Mouse (Mus musculus) frontal cortex, postnatal 10 days (tissue): ENCODE results near the gene Cep295nl.
A peak's percentile ranks its signal among the peaks of the same experiment; 100 is the strongest.
"Not testable (repeated sequence)": the region's sequence is repeated elsewhere in the genome, so short reads cannot be mapped to it uniquely, and the experiment has no call there.

Experiments used
- DNase-seq, 2 experiments: peaks; one replicate each; pipeline ENCODE4 v3.0.0; 2022; ENCODE audit warnings: low spot score in 2 of 2, mixed read lengths in 1 of 2

Cep295nl gene

DNA sequence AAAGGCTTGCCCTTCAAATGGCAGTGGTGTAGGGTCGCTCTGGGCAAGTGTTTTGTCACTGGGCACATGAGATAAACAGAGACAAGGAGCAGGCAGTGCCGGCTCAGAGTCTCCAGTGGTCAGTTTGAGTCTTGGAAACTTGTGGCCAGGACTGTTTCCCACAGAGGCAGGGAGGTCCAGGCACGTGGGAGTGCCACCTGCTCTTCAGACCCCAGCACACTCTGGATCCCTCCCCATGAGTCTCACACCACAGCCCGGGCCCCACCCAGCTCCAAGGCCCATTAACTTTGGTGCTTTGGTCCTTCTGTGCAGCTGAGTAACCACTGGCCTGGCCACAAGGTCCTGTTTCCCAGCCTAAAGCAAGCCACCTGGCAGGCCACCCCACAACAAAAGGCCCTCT lies 20.3 kb downstream of the Cep295nl start:
- DNase-seq, result no peak

DNA sequence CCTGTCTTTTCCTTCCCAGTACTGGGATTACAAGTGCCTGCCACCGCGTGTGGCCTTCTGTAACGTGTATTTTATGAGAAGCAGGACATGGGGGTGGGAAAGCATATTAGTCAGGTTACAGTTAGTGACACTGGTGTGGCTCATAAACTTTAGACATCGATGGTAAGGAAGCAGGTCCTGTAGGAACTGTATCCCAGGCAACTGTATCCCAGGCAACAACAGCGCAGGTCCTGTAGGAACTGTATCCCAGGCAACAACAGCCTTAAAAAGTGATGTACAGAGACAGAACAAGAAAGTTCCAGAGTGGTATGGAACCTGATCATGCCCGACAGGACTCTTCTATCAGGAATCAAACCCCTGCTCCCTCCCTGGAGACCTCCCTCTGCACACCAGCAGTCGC lies 20.8 kb downstream of the Cep295nl start:
- no peak for DNase-seq

DNA sequence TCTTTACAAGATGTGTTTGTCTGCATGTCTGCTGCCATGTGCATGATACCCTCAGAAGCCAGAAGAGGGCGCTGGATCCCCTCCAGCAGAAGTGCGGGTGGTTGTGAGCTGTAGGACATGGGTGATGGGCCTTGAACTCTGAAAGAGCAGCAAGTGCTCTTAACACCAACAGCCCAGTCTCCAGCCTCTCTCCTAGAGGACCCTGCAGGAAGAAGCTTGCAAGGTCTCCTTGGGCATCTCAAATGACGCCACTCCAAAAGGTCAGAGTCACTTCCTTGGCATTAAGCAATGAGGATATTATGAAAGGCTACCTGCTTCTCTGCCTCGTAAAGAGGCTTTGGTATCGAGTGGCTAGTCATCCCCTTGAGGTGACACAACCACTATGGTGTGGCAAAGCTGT lies 23.6 kb downstream of the Cep295nl start:
- DNase-seq, result no peak

DNA sequence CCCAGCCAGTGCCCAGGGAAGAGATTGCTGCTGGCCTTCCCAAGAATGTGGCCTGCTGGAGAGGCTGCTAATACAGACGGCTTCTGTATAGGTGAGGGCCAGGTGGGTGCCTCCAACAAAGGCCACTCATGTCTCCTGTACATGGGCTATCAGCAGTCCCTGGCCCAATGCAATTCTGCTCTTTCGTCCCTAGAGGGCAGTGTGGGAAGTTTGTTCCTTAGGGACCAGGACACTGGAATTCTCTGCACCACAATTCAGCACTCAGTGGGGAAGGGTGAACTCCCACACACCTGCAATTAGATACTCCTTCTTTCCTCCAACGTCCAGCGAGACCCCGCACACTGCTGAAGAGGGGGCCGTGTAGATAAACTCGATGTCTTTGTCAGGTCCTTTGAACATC lies 25.2 kb downstream of the Cep295nl start:
- DNase-seq, result no peak

DNA sequence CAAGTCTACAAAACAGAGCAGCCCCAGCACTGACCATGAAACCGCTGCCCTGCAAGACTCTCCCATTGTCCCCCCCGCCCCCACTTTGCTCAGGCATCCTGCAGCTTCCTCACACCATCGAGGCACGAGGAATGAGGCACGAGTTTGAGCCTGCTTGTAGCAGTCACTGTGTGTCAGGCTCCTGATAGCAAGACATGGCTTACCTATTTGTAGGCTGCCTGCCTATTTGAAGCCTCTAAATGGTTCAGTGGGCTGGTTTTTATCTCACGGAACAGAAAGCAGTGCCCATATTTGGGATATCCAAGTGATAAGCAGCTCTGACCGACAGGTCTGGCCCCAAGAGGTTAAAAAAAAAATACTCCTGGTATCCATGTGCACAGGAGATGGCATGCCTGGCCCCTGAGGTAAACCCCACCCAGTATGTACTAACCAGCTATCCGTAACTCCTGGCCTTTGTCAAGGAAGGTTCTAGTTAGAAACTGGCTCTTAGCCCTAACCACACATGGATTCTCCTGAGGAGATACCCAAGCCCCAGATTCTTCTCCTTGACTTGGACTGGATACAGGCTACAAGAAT lies 26.0 kb downstream of the Cep295nl start:
- DNase-seq, result no peak

DNA sequence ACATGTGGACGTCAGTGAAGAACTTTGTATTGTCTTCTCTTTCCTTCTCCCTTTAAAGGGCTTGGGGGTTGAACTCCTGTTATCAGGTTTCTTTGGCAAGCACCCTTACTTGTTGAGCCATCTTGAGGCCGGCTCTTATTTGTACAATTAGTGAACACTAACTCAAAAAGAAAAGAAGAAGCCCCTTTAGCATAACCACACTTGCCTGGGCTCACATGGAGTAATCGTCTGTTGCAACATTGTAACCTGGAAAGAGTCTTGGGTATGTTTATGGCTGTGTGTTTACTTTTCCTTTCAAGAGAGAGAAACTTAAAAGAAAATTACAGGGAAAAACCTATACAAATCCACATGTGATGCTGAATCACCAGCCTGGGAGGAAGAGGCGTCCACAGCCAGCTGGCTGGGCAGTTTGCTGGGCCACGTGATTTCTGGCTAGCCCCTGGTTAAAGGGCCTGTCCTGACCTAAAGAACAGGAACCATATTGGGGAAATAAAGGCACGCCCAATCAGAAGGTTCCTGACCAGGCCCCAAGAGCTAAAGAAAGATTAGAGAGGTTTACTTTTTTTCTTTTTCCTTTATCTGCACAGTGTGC lies 30.1 kb downstream of the Cep295nl start:
- no peak for DNase-seq

DNA sequence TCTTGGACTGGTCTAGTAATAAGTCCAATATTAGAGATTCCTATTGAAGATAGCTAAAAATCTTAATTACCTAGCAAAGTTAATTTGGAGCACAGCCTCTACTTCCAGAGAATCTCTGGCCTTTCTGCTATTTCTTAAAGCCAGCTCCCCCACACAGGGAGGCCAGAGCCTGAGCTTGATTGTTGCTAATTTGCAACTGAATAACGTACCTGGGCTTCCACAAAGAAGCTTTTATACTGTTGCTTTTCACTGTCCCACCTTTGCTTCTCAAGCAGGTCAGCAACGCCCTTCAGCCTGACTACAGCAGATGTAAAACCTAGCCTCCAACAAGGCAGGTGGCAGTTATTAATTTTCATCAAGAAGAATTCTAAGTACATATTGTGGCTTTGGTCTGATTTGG lies 34.3 kb downstream of the Cep295nl start:
- DNase-seq, result not testable (repeated sequence)

DNA sequence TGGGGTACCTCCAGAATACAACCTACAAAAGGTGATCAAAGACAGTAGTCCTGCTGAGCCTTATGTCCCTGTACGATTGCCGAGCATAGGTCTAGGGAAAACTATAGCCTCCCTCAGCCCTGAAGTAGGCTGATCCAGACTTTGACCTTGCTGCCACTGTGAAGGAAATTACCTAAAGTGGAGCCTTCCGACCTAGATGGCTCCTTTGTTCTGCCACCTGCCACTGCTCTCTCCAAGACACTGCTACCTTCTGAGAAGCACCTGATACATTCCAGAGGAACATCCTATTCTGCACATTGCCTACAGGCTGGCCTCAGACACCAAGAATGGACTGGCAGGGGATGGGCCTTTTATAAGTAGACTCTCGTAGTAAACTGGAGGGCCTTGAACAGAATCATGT lies 38.3 kb downstream of the Cep295nl start:
- not testable (repeated sequence) for DNase-seq

DNA sequence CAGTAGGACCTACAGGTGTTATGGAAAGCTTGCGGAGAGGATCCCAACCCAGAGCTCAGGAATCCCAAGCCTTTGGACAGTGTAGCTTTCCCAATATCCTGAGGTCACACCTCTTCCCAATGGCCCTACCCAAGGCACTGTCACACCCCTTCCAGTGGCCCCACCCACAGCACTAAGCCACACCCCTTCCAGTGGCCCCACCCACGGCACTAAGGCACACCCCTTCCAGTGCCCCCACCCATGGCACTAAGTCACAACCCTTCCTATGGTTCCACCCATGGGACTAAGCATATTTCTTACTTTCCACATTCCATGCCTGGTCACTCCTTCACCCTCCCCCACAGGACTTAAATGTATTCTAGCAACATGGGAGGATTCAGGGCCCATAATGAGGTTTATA lies 43.5 kb downstream of the Cep295nl start:
- no peak for DNase-seq

DNA sequence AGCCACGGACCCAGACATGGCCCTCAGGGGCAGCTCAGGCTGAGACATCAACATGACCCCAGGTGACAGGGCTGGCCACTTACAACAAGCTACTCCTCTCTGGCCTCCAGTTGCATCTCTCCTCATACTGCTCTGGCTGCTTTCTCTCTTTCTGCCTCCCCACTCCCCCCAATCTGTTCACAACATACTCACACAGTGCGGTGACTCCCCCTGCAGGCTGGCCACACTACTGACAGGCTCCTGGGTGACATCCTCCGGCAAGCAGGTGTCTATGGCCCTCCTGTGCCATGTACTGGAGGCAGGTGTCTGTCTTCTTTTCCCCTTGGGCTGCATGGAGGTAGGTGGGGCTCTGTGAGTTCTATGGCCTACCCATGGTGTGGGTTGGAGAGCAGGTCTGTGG lies 44.3 kb downstream of the Cep295nl start:
- no peak for DNase-seq

DNA sequence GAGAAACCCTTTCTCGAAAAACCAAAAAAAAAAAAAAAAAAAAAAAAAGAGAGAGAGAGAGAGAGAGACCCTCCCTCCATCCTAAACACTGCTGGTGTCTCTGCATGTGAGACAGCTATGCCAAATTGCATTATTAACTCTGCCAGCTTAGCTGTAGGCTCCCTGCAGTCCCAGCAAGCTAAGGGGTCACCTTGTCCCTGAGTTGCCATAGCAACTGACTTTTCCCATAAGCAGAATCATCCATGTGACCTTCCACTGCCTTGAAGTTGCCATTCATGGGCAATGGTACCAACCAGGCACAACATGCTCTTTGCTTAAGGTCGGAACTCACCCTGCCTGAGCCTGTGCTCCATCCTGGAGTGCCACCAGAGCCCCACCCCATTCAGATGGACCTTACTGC lies 47.3 kb downstream of the Cep295nl start:
- no peak for DNase-seq

DNA sequence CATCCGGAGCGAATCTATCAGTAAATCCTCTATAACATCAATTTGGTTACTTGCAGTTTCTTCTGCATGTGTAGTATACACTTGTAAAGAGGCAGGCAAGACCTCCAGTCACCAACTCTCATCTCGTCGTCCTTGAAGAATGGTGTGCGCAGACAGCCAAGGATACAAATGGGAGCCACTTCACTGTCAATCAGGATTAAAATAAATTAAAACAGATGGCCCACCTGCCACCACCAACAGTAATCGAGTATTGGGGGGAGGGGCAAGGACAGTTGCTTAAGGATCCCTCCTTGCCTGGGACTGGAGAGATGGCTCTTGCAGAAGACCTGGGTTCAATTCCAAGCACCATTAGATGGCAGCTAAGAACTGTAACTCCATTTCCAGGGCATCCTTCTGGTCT lies 49.6 kb downstream of the Cep295nl start:
- no peak for DNase-seq

DNA sequence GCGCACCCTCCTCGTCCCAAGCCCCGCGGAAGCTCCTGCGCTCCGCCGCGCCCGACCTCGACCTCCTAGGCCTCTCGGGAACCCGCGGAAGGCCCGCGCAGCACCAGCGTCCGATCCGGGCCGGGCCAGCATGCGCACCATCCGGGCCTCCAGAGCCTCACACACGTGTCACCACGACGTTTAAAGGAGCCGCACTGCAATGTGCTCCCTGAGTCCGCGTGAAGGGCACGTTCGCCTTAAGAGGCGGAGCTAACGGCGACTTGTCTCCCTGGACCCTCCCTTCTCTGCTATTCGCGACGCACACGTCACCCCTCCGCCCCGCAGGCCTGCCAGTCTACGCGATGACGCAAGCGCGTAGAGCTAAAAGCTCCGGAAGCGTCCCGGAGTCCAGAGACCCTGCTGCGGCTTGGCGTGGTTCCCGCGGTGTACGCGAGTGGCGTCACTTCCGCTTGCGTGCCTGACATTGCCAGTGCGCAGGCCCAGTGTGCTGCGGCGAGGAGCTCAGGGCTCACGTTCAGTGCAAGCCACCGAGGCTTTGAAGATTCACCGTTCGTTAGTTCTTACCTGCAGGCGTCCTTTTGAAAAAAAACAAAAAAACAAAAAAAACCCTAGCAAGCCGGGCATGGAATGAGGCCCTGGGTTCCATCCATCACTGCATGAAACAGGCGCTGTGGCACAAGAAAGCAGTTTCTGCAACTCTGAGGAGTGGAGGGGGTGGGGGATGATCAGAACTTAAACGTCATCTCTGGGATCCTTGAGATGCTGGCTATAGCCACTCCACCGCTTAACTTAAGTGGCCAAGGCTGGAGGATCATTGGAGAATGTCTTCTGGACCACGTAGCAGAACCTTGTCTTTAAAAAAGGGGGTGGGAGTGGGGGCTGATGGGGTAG lies 52.1 kb downstream of the Cep295nl start, which contains the start of gene Usp36:
Usp36 (minus strand) TSS at position 246 of the 891 bp plus-strand sequence.
- DNase-seq, result peak; percentile 100

DNA sequence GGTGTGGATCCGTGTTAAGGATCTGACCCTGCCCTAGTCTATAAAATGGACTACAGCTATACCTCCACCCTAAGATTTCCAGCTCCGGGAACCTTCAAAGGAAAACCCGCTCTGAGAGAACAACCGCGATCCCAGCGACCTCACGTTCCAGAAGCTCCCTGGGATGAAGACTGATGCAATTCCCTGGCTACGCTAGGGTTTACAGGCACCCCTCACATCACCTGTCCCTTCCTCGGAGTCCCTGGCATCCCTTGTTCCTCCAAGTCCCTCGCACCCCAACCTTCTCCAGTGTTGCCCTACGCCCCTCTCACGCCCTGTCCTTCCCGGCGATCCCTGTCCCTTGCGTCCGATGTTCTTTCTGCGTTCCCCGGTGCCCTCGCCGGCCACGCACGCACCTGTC lies 52.7 kb downstream of the Cep295nl start:
- DNase-seq, result no peak

DNA sequence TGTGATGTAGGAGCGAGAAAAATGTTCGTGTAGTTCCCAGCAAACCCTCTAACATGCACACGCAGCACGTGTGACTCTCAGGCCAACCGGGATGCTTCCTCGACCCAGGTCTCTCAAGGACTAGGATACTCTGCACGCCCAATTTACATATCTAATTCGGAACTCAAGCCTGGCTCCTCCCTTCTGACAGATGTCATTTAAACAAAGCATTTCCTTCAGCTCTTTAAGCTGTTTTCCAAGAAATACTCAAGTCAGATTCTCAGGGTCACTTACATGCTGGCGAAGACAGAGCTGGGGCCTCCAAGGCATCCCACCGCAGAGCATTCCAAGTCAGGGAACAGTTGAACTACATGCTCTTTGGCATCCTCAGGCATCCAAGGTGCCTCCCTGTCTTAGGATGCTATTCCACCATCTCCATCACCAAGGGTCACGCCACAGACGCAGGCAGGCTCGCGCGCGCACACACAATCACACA lies 53.2 kb downstream of the Cep295nl start:
- no peak for DNase-seq

DNA sequence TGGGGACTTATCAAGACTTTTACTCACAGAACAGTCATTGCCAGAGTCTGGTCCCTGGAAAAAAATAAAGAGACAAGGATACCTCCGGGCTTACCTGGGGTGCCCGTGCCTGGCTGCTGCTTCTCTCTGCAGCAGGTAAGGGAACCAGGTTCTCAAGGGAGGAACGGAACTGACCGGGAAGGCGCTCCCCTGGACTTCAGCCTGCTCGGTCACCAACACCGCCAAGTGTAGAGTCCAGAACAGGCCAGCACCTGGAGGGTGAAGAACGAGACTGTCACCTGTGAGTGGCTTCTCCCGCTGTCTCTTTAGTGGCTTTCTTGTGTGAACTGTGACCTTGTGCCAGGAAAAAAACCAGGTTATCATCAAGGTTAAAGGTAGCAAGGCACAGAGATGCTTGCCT lies 54.7 kb downstream of the Cep295nl start:
- no peak for DNase-seq

DNA sequence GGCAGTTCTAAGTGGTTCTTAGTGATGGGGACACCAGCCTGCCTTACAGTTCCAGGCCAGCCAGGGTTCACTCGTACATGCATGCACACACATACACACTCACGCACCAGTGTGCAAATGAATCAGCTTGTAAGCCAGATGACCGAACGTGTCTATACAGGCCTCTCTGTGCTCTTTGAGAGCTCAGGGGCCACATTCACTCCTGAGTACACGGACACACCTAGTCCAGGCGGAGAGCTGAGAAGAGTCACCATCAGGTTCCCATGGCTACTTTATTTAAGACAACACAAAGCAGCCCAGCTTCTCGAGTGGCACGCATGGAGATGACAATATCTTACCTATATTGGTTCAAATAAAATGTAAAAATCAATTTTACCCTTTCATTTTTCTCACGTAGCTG lies 55.9 kb downstream of the Cep295nl start:
- no peak for DNase-seq

DNA sequence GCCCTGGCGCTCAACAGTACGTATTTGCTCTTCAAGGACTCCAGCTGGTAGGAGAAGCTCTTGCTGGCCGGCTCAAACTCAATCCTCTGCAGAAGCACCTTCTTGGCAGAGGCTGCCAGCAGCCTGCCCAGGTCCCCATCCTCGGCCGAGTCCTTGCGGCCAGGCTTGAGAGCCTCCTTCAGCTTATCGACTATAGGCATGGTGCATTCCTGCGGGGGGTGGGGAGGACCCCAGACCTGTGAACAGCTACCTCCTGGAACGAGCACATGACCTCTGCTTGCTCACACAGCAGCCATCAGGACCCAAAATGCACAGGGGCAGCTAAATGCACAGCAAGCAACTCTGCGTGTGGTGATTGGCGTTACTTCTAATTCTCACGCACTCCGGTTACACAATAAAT lies 56.5 kb downstream of the Cep295nl start:
- DNase-seq, result no peak
